Mouse (Mus musculus): ENCODE results near the gene Nav2.

Gene Nav2

DNA sequence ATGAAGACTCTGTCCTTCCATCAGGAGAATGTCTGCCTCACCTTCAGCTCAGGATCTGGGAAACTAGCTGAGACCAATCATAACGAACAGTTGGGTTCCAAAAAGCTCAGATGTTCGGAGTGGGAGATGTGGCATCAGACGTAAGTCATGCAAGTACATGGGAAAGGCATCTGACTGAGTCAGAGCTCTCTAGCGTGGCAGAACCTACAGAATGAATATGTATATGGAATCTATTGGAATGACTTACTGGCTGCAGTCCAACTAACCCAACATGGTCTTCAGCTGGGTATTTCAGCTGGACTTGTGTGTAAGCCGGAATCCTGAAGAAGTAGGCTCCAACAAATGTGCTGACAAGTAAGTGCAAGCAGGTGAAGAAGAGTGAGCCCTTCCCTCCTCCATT is 199.6 kb downstream of the Nav2 start:
- no peak for DNase-seq

GRCm38 (mm10) chr7:49119016-49119415 is 210.5 kb downstream of the Nav2 start:
- no peak for DNase-seq

GRCm38 (mm10) chr7:49119794-49120487 is 211.4 kb downstream of the Nav2 start:
- no peak for DNase-seq

- no peak for DNase-seq
These were observed 212.0 kb downstream of the Nav2 start for GRCm38 (mm10) chr7:49120488-49120864.

GRCm38 (mm10) chr7:49120935-49121691 is 212.6 kb downstream of the Nav2 start:
- peak; percentile 91 for DNase-seq

- no peak for DNase-seq
These were observed 214.0 kb downstream of the Nav2 start for GRCm38 (mm10) chr7:49122498-49122897.

DNA sequence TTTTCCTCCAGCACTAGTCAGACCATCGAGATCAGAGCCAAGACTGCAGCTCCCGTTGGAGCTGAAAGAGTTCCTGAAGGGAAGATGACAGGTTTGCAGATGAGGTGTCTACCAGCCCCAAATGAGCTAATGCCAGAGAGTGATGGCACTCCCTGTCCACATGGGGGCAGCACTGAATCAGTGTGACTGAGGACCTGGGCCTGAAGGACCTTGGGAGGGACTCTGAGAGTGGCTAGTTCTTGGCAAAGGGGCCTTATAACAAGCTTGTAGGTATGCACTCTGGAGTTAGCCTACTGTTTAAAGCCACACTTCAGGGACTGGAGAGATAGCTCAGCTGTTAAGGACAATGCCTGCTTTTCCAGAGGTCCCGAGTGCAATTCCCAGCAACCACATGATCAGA is 217.0 kb downstream of the Nav2 start:
- peak; percentile 75 for DNase-seq

DNA sequence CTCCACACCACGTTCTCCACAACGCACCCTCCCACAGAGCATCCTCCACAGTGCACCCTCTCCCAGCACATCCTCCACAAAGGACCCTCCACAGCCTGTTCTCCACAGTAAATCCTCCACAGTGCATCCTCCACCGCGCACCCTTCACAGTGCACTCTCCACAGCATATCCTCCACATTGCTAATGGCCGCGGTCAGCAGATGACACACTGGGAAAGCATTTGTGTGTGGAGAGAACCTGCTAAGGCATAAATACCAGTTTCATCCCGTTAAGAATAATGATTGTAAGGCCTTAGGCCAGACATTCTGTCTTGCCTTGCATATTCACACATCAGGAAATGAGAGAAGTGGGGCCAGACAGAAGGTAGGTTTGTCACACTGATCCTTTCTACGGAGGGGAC is 219.7 kb downstream of the Nav2 start:
- no peak for DNase-seq

DNA sequence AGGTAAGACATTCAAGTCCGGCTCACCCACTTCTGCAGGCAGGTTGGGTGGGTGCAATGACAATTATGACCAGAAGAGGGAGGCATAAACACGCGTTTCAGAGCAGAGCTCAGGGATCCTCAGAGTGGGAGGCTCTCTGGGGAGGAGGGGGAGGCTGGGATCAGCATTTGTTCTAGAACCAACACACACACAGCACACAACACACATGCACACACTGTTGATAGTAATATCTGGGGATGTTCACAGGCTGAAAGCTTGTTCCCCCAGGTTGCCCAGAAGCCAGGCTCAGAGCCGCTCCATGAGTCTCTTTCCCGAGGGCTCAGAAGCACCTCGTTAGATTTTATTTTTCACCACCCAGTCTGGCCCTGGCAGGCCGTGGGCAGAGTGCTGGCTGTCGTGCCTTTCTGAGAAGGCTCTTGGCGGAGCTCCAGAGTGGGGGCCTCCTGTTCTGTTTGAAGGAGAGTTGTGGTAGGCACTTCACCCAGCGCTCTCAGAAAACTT is 224.4 kb downstream of the Nav2 start:
- peak; percentile 72 for DNase-seq

DNA sequence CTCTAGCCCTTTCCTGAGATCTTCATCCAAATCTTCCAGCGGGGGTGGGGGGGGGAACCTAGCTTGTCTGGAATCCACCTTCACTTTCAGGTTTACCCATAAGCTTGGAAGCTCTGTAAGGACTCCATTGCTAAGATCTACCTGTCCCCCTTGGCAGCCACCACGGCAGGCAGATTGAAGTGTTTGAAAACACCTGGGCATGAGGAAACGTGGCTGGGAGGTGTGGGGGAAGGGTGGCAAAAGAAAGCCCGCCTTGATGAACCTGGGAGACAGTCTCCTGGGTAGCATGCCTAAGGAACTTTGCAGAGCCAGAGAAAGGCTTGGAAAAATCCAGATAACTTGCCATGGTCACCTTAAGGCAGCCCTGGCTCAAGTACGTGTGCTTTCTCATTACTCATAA is 225.9 kb downstream of the Nav2 start:
- no peak for DNase-seq

DNA sequence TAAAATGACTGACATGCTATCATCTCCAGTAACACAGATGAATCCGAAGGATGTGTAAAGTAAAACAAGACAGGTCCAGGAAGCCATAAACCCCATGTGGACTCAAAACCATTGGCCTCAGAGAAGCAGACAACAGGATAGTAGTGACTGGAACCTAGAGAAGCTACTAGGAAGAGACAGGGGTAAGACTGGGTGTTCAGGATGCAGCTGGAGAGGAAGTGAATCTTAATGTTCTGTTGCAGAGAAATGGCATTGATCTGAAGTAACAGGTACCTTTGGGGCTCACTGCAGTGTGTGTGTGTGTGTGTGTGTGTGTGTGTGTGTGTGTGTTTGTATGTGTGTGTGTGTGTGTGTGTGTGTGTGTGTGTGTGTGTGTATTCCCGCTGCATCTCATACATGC is 231.2 kb downstream of the Nav2 start:
- no peak for DNase-seq

- DNase-seq = no peak
These were observed 235.4 kb downstream of the Nav2 start for GRCm38 (mm10) chr7:49143966-49144365.

DNA sequence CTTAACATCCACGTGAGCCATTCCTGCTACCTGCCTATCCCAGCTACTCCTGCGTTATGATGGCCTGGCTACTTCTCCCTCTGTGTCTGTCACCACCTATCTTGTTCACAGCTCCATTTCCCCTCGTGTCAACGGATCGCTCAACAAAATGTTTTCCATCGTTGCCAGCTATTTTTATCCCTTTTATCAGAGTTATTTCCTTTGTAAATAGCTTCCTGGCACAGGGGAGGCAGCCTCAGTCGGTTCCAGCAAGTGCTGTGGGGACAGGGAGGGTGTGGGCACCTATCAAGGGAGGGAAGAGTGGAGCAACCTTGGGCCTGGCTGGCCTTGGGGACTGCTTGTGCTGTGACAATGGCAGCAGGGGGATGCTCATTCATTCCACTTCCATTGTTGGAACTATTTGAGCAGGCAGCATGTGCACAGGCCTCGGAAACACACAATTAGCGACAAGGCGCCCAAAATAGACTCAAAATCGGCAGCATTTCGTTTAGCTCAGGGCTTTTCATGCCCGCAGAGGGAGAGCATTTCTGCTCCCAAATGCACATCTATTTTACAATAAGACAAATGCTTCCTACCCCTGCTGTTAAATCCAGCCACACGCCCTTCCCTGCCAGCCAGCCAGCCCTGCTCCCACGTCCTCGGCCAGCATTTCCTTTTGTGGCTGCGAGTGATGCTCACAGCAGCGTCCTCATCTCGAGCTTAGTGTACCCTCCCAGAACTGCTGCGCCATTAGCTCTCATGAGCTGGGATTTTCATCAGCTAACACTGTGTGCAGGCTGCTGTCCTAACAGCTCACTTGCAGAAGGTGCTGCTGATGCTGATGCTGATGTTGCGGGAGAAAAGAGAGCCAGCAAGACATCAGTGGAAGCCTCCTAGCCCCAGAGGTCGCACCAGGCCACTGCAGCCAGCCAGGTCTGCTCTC is 237.5 kb downstream of the Nav2 start:
- no peak for DNase-seq

DNA sequence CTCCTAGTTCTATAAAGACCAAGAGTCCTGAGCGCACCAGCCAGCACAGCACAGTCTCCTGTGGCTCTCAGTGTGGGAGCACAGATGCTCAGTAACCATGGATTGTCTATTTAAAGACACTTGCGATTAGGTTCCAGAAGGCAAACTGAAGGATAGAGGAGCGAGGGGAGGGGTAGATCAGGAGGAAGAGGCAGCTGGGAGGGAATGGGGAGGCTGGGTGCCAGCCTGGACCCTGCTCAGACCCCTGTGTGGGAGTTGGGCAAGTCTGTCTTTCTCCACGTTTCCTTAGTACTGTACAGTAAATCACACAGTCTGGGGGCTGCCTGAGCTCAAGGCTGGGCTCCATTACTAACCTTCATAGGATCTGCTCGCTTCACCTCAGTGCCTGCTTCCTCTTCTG is 243.8 kb downstream of the Nav2 start:
- no peak for DNase-seq

GRCm38 (mm10) chr7:49152713-49153112 is 244.2 kb downstream of the Nav2 start:
- DNase-seq = no peak

- no peak for DNase-seq
These were observed 250.3 kb downstream of the Nav2 start for GRCm38 (mm10) chr7:49158641-49159381.

- DNase-seq = no peak
These were observed 251.4 kb downstream of the Nav2 start for GRCm38 (mm10) chr7:49159646-49160555.

DNA sequence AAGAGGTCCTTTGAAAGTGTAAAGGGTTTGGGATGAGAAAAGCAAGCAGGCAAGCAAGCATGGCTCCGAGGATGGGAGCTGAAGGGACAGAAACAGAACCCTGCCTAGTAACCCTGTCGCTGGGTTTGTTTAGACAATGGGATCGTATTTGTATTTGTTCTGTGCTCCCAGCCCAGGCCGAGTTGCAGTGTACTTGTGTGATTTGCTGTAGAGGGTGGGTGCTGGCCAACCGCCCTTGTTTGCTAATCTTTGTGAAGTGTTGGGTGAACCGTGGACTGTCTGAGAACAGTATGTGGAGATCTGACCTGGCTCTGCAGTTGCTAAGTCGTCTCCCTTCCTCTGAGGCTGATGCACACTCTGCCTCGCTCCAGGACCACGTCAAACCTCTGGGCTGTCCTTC is 253.6 kb downstream of the Nav2 start:
- no peak for DNase-seq

DNA sequence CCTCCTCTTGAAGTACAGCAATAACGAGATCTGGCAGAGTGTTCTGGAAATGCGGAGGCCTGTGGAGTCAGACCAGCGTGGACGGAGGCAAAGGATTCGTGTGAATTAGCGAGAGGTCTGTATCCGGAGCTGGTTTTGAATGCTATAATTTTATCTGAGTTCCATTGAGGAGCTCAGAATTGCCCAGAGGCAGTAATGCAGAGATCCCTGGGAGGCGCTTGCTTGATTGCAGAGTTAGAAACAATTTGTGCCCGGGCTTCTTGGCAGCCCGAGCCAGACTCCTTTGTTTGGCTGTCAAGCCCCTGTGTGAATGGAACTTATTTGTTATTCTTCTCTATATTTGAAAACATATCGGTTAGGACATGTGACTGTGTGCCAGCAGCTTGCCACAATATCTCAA is 255.3 kb downstream of the Nav2 start:
- DNase-seq = no peak

- DNase-seq = no peak
These were observed 256.4 kb downstream of the Nav2 start for GRCm38 (mm10) chr7:49164868-49165267.

- DNase-seq = no peak
These were observed 264.4 kb downstream of the Nav2 start for GRCm38 (mm10) chr7:49172926-49173325.
